Mouse (Mus musculus) testis, adult 2 months (tissue): Measurements from ENCODE around the gene Iqch. TPM values are rescaled to one million over a fixed set of nuclear protein-coding genes. Genes with fewer than 3 reads are reported as not detected.

ENCODE experiments used
- H3K27ac ChIP-seq: fragments of 200-500 bp; 2 replicates; pipeline ENCODE4 v1.5.1; 2012; ENCODE audit warnings: low read depth, low read length; ENCODE audit not compliant: control insufficient read depth, insufficient read depth
- H3K27me3 ChIP-seq: fragments of 200-500 bp; 2 replicates; pipeline ENCODE4 v1.6.1; 2012; ENCODE audit warnings: mild to moderate bottlenecking, low read length, moderate library complexity; ENCODE audit not compliant: control insufficient read depth, insufficient read depth
- H3K36me3 ChIP-seq: fragments of 200-500 bp; 2 replicates; pipeline ENCODE4 v1.6.1; 2012; ENCODE audit warnings: mild to moderate bottlenecking, low read length; ENCODE audit not compliant: control insufficient read depth, insufficient read depth
- H3K4me1 ChIP-seq: fragments of 200-500 bp; 2 replicates; pipeline ENCODE4 v1.6.1; 2012; ENCODE audit warnings: low read length; ENCODE audit not compliant: control insufficient read depth, insufficient read depth
- H3K4me3 ChIP-seq: fragments of 200-500 bp; 2 replicates; pipeline ENCODE4 v1.5.1; 2012; ENCODE audit warnings: low read depth, mild to moderate bottlenecking, low read length, moderate library complexity, mixed read lengths; ENCODE audit not compliant: control insufficient read depth
- CTCF ChIP-seq: fragments of 200-500 bp; IDR thresholded peaks from 2 replicates; pipeline ENCODE4 v1.5.1; 2012; ENCODE audit warnings: low read depth, mild to moderate bottlenecking, inconsistent platforms, low read length, moderate library complexity; ENCODE audit not compliant: control insufficient read depth, insufficient read depth, insufficient replicate concordance
- POLR2A ChIP-seq: fragments of 200-500 bp; IDR thresholded peaks from 2 replicates; pipeline ENCODE4 v1.6.1; 2012; ENCODE audit warnings: low read depth, mild to moderate bottlenecking, inconsistent platforms, low read length, moderate library complexity; ENCODE audit not compliant: control insufficient read depth
- polyA plus RNA-seq: library from polyadenylated mRNA; depleted of rRNA; stranded (reverse); fragments of >200 nt; gene quantifications from 2 replicates; pipeline ENCODE4 v1.2.3, GENCODE M21; 2012

Iqch gene
- polyA plus RNA-seq, 1 experiment, result 65.4 TPM

- Histone ChIP-seq H3K27ac (no peak overlapping the region), H3K4me3 (no peak overlapping the region), H3K4me1 (no peaks in the 10 kb centered on the region), H3K36me3 (peaks cover 1% of the 10 kb centered on the region; the same call in 1 of the 2 replicates), H3K27me3 (no peaks in the 10 kb centered on the region)
- no peak for TF ChIP-seq CTCF
- TF ChIP-seq POLR2A, result no peak
Measured at GRCm38 (mm10) chr9:63580046-63580445, 22.2 kb downstream of the Iqch start.

DNA sequence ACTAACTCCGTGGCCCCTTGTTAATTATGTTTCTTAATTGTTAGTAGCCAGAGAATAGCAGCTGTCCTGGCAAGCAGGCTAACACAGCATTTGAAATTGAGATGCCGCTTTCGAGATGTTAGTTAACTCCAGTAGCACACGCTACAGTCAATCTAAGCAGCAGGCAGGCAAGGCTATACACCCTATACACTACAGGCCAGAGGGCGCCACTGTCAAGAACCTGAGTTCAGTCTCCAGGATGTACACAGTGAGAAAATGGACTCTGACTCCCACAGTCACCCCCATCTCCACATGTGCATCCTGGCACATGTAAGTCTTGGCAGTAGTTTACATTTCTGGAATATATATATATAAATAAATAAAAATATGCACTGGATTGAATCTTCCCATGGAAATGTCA, 22.6 kb downstream of the Iqch start:
- Histone ChIP-seq H3K4me1 (no peaks in the 10 kb centered on the region), H3K36me3 (peaks cover 1% of the 10 kb centered on the region; the same call in 1 of the 2 replicates), H3K27ac (no peak overlapping the region), H3K4me3 (no peak overlapping the region), H3K27me3 (no peaks in the 10 kb centered on the region)
- TF ChIP-seq POLR2A (no peak), CTCF (no peak)

- no peak overlapping the region for H3K4me3 ChIP-seq
- TF ChIP-seq CTCF (no peak), POLR2A (no peak)
Measured at GRCm38 (mm10) chr9:63577469-63577868, 24.8 kb downstream of the Iqch start.

DNA sequence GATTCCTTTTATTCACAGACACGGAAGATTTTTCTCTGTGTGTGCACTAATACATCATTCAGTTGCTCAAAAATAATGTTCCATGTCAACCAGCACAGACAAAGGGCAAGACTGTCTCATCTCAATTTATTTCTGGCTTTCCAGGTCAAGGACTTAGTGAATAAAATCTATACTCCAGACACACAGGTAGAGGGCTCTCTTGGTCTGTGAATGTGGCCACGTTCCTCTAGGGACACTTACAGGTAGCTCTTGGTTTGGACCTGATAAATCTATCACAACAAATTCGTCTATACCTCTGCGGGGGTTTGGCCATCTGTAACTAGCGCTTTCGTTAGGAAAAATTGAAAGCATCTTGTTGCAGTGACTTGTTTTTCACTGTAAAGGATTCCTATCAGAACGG, 29.4 kb downstream of the Iqch start:
- H3K27me3 ChIP-seq, result no peaks in the 10 kb centered on the region

More at GRCm38 (mm10) chr9:63577469-63577868, 24.8 kb downstream of the Iqch start:
- Histone ChIP-seq H3K27me3 (no peaks in the 10 kb centered on the region), H3K36me3 (0 out of 2 replicates have a peak, but pooled peaks cover 1% of the 10 kb centered on the region), H3K27ac (no peak overlapping the region), H3K4me1 (no peaks in the 10 kb centered on the region)

DNA sequence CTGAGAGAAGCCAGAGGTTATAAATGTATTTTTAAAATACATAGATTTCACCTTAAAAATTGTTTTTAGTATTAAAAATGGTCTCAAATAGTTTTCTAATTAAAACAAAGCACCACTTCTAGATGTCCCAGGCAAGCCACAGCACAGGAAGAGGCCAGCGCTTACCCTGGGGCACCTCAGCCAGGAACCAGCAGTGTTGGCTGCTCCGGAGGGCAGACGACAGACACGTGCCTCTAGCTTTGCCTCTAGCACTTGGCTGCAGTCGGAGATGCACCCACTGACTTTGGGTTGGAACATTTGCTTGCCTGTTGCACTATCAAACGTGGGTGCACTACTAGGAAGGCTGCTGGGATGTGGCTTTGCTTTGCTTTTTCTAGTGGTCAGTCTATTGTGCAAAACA, 30.4 kb downstream of the Iqch start:
- no peaks in the 10 kb centered on the region for H3K4me1 ChIP-seq
- no peaks in the 10 kb centered on the region for H3K36me3 ChIP-seq
- H3K4me3 ChIP-seq, result no peak overlapping the region
- H3K27me3 ChIP-seq, result no peaks in the 10 kb centered on the region
- no peak overlapping the region for H3K27ac ChIP-seq
- TF ChIP-seq CTCF (no peak), POLR2A (no peak; the same call in 1 of the 2 replicates)

More for the DNA sequence above, 29.4 kb downstream of the Iqch start:
- no peaks in the 10 kb centered on the region for H3K36me3 ChIP-seq
- TF ChIP-seq POLR2A (no peak), CTCF (no peak)
- H3K27ac ChIP-seq, result no peak overlapping the region
- no peak overlapping the region for H3K4me3 ChIP-seq
- no peaks in the 10 kb centered on the region for H3K4me1 ChIP-seq

- H3K4me1 ChIP-seq, result no peaks in the 10 kb centered on the region
- H3K27ac ChIP-seq, result no peak overlapping the region
- no peak overlapping the region for H3K4me3 ChIP-seq
- TF ChIP-seq POLR2A (no peak), CTCF (no peak)
- H3K36me3 ChIP-seq, result no peaks in the 10 kb centered on the region
- no peaks in the 10 kb centered on the region for H3K27me3 ChIP-seq
Measured at GRCm38 (mm10) chr9:63568808-63569207, 33.5 kb downstream of the Iqch start.

- Histone ChIP-seq H3K4me3 (no peak overlapping the region), H3K36me3 (no peaks in the 10 kb centered on the region), H3K27ac (no peak overlapping the region), H3K27me3 (no peaks in the 10 kb centered on the region), H3K4me1 (no peaks in the 10 kb centered on the region)
- TF ChIP-seq CTCF, result no peak
- TF ChIP-seq POLR2A, result no peak
Measured at GRCm38 (mm10) chr9:63568314-63568713, 34.0 kb downstream of the Iqch start.

GRCm38 (mm10) chr9:63563436-63563835, 38.9 kb downstream of the Iqch start:
- no peaks in the 10 kb centered on the region for H3K36me3 ChIP-seq
- H3K27ac ChIP-seq, result no peak overlapping the region
- no peaks in the 10 kb centered on the region; the same call in 1 of the 2 replicates for H3K4me1 ChIP-seq
- TF ChIP-seq POLR2A (no peak), CTCF (no peak)
- no peak overlapping the region for H3K4me3 ChIP-seq
- no peaks in the 10 kb centered on the region for H3K27me3 ChIP-seq
